In the genomic region with DNA sequence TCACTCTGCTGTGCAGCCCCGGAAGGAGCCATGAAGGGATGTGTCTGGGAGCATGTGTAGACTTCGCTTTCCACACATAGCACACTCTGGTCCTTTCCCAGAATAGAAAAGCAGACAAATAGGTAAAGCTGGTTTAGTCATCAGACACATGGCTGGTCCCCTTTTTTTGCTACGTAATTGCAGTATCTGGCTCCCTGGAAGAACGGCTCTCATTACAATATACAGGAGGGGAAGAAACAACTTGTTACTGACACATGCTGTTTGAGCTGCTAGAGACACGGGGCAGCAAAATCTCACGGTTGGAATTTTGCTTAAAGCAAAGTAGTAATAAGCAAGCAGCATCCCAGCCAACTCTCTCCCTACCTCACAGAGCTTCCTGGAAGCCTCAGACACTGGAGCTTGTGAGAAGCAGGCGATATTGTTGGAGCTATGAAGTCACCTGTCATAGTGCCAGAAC, we compare ENCODE assay signal across 21 mouse cellular contexts.
DNase-seq lines count a peak whose midpoint lies in the region; ATAC-seq and TF ChIP-seq lines count a peak whose summit lies in the region.
"Had no signal": no experiment of that assay in that cellular context is flagged by ENCODE, and none has a peak within 500 bp of the region (broad histone marks: within the 10 kb centered on the region; RNA-seq: fewer than 3 reads in every experiment).

No protein-coding gene starts in this region.

- TF ChIP-seq CTCF in heart, adult 2 months (IDR thresholded peaks at IDR 0.05), result no peak

- H3K79me2 ChIP-seq in heart, adult 2 months (replicated peaks; ENCODE audit: control insufficient read depth, insufficient read depth, low read length), result no peaks in the 10 kb centered on the region

- 0 out of 2 replicates have a peak, but pooled peaks have one; percentile 13 for TF ChIP-seq POLR2A in heart, adult 2 months (IDR thresholded peaks at IDR 0.05; ENCODE audit: insufficient read depth, low read depth, low read length)

- 29% methylated on average over 7 of the region's 7 CpGs for WGBS in heart, adult 2 months
- 36% methylated on average over 7 of the region's 7 CpGs for WGBS in embryonic facial prominence, embryonic 14.5 days

- H3K27me3 ChIP-seq in heart, adult 2 months (ENCODE audit: control insufficient read depth, insufficient read depth, low read length), result no peaks in the 10 kb centered on the region
- H3K27me3 ChIP-seq in embryonic facial prominence, embryonic 14.5 days (replicated peaks; ENCODE audit: control insufficient read depth, insufficient read depth, low read length), result no peaks in the 10 kb centered on the region
- H3K27me3 ChIP-seq: forebrain, embryonic 13.5 days; heart, embryonic 15.5 days; hindbrain, embryonic 12.5 days had no signal

- H3K27ac ChIP-seq in heart, adult 2 months, result no peak overlapping the region
- peak overlapping the region; percentile 25 for H3K27ac ChIP-seq in embryonic facial prominence, embryonic 14.5 days (replicated peaks; ENCODE audit: low read depth, low read length)
- H3K27ac ChIP-seq: forebrain, embryonic 13.5 days; heart, embryonic 15.5 days; hindbrain, embryonic 12.5 days; midbrain, embryonic 10.5 days had no signal

- peak; percentile 86 for ATAC-seq in embryonic facial prominence, embryonic 14.5 days (ENCODE audit: low read depth)
- ATAC-seq: forebrain, embryonic 13.5 days; inflammation-experienced regulatory T-cells, adult 6 months had no signal

- intact Hi-C loops in heart, adult 2 months (cut with DNase I), result no loop called here
- intact Hi-C loops in left cerebral cortex, postnatal 25 days (cut with DNase I), result no loop called here
- intact Hi-C loops in left cerebral cortex, postnatal 10 days (cut with DNase I), result no loop called here
- intact Hi-C loops in heart, postnatal 36 days (cut with DNase I), result no loop called here

- H3K4me3 ChIP-seq in heart, adult 2 months, result no peak overlapping the region
- H3K4me3 ChIP-seq in embryonic facial prominence, embryonic 14.5 days (ENCODE audit: low read depth, low read length), result no peak overlapping the region
- H3K4me3 ChIP-seq: forebrain, embryonic 13.5 days; heart, embryonic 15.5 days; hindbrain, embryonic 12.5 days; midbrain, embryonic 10.5 days had no signal

- TF ChIP-seq EP300 in heart, adult 2 months (IDR thresholded peaks at IDR 0.05; ENCODE audit: insufficient read depth, low read depth, low read length), result no peak

- H3K9me3 ChIP-seq in embryonic facial prominence, embryonic 14.5 days (ENCODE audit: control insufficient read depth, low read length), result peaks cover 7% of the 10 kb centered on the region; the same call in 1 of the 2 replicates
- H3K9me3 ChIP-seq: heart, embryonic 15.5 days had no signal

- peaks cover 1% of the 10 kb centered on the region for H3K4me1 ChIP-seq in heart, adult 2 months (ENCODE audit: control insufficient read depth, insufficient read depth, low read length)
- peaks cover 8% of the 10 kb centered on the region; the same call in 1 of the 2 replicates for H3K4me1 ChIP-seq in embryonic facial prominence, embryonic 14.5 days (ENCODE audit: control insufficient read depth, insufficient read depth, low read length)
- H3K4me1 ChIP-seq: forebrain, embryonic 13.5 days; heart, embryonic 15.5 days; hindbrain, embryonic 12.5 days had no signal

- H3K36me3 ChIP-seq in heart, adult 2 months (ENCODE audit: control insufficient read depth, insufficient read depth, low read length), result no peaks in the 10 kb centered on the region
- no peaks in the 10 kb centered on the region for H3K36me3 ChIP-seq in embryonic facial prominence, embryonic 14.5 days (ENCODE audit: control insufficient read depth, insufficient read depth, low read length)
- H3K36me3 ChIP-seq: heart, embryonic 15.5 days; hindbrain, embryonic 12.5 days; midbrain, embryonic 10.5 days had no signal

- no peak for DNase-seq in heart, adult 2 months
- no peak for DNase-seq in heart, adult 18-20 months
- DNase-seq in left cerebral cortex, postnatal 25 days (ENCODE audit: low spot score in 2 of 2), result peak; percentile 50 to 74
- no peak for DNase-seq in left cerebral cortex, postnatal 10 days (ENCODE audit: extremely low spot score in 1 of 2, low spot score in 2 of 2)
- peak; percentile 83 for DNase-seq in embryonic facial prominence, embryonic 14.5 days (ENCODE audit: low spot score)
- DNase-seq in right cerebral cortex, postnatal 25 days, result peak; percentile 48
- DNase-seq in heart, postnatal 36 days, result no peak
- DNase-seq: adrenal gland, postnatal 36 days; B cell, adult 2 months; cerebellum, adult 8-10 months; heart, adult 11 months; kidney, adult 8-10 months; kidney, postnatal 36 days; lung, adult 18-20 months; lung, postnatal 4 days; thymus, adult 2 months had no signal

- no peak overlapping the region for H3K4me2 ChIP-seq in embryonic facial prominence, embryonic 14.5 days (ENCODE audit: low read depth, low read length)
- H3K4me2 ChIP-seq: forebrain, embryonic 13.5 days; heart, embryonic 15.5 days; hindbrain, embryonic 12.5 days had no signal

- H3K9ac ChIP-seq in heart, adult 2 months (ENCODE audit: low read depth, low read length), result no peak overlapping the region
- no peak overlapping the region for H3K9ac ChIP-seq in embryonic facial prominence, embryonic 14.5 days (ENCODE audit: low read depth, low read length)
- H3K9ac ChIP-seq: forebrain, embryonic 13.5 days; heart, embryonic 15.5 days; hindbrain, embryonic 12.5 days had no signal

Comparison
In these comparisons a context has a peak if more than half of its experiments do, and no peak if none do; other contexts are left out.
1. DNase-seq: peak in left cerebral cortex, postnatal 25 days (2 of 2), embryonic facial prominence, embryonic 14.5 days (single experiment) and right cerebral cortex, postnatal 25 days (single experiment); none in heart, adult 2 months (0 of 2), heart, adult 18-20 months (0 of 2), left cerebral cortex, postnatal 10 days (0 of 2) and heart, postnatal 36 days (0 of 2).